Mouse (Mus musculus) kidney, postnatal 0 days (tissue): ENCODE measurements around the gene Sostdc1. TPM values are rescaled to one million over a fixed set of nuclear protein-coding genes. Genes with fewer than 3 reads are reported as not detected.

Experiments
- ATAC-seq: fragments of 200-750 bp; cut with Nextera tagmentation; replicated peaks from 2 replicates; pipeline ENCODE4 v1.8.0; 2017; ENCODE audit warnings: low read depth, moderate number of reproducible peaks, moderate TSS enrichment, moderate library complexity; ENCODE audit not compliant: low FRiP score
- DNase-seq: peaks from one replicate; pipeline ENCODE4 v3.0.0-alpha.2; 2016; ENCODE audit warnings: low spot score
- H3K27ac ChIP-seq: fragments of 300-500 bp; sonication (generic); 2 replicates; pipeline ENCODE4 v1.5.1; 2014; ENCODE audit warnings: mild to moderate bottlenecking
- H3K27me3 ChIP-seq: fragments of 300-500 bp; sonication (generic); 2 replicates; pipeline ENCODE4 v1.6.1; 2014; ENCODE audit warnings: low read length, mixed read lengths; ENCODE audit not compliant: insufficient read depth
- H3K36me3 ChIP-seq: fragments of 300-500 bp; sonication (generic); 2 replicates; pipeline ENCODE4 v1.6.1; 2014; ENCODE audit warnings: low read length, mixed read lengths; ENCODE audit not compliant: insufficient read depth
- H3K4me1 ChIP-seq: fragments of 300-500 bp; sonication (generic); replicated peaks from 2 replicates; pipeline ENCODE4 v1.6.1; 2014; ENCODE audit warnings: antibody characterized with exemption, low read length, mixed read lengths; ENCODE audit not compliant: insufficient read depth
- H3K4me2 ChIP-seq: fragments of 300-500 bp; sonication (generic); 2 replicates; pipeline ENCODE4 v1.6.1; 2014; ENCODE audit warnings: mild to moderate bottlenecking, low read length, moderate library complexity, mixed read lengths
- H3K4me3 ChIP-seq: fragments of 300-500 bp; sonication (generic); replicated peaks from 2 replicates; pipeline ENCODE4 v1.5.1; 2014; ENCODE audit warnings: low read depth, low read length
- H3K9ac ChIP-seq: fragments of 300-500 bp; sonication (generic); 2 replicates; pipeline ENCODE4 v1.6.1; 2014; ENCODE audit warnings: low read depth, low read length
- H3K9me3 ChIP-seq: fragments of 300-500 bp; sonication (generic); replicated peaks from 2 replicates; pipeline ENCODE4 v1.6.1; 2016; ENCODE audit warnings: low read length, inconsistent platforms, mixed read lengths
- CTCF ChIP-seq: IDR thresholded peaks from 2 replicates; pipeline ENCODE4 v1.5.1; 2016; ENCODE audit warnings: antibody characterized with exemption, low read depth, mild to moderate bottlenecking, moderate library complexity
- WGBS: fragments of 180-500 bp; shearing (Covaris S2); extraction: QIAGEN DNeasy Blood & Tissue Kit; methylation state at CpG from one replicate; pipeline ENCODE4 v1.1.7; 2014; 5-methylcytosine and 5-hydroxymethylcytosine counted together
- polyA plus RNA-seq: library from polyadenylated mRNA; unstranded; fragments of >200 nt; fragmentation: Nextera tagmentation; extraction: Ambion mirVana; gene quantifications from 2 replicates; pipeline ENCODE4 v1.2.1, GENCODE M21; 2015

Gene Sostdc1
- polyA plus RNA-seq, 1 experiment from 2014 or later: 377 TPM

DNA sequence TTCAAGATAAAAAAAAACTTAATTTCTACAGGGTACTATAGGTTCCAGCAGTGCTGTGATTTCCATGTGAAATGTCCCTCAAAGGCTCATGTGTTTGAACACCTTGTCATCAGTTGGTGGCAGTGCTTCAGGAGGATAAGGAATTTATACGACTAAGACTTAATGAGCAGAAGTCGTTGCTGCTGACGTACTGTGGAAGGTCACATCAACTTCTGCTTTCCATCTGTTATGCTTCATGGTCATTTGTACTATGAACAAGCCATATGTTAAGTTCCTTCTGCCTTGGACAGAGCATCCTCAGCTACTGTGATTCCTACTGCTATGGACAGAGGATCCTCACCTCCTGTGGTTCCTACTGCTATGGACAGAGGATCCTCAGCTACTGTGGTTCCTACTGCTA is 46.1 kb downstream of the Sostdc1 start:
- ATAC-seq (no peak), DNase-seq (no peak)
- no peak overlapping the region for H3K4me2 ChIP-seq
- TF ChIP-seq CTCF: no peak
- H3K36me3 ChIP-seq: no peaks in the 10 kb centered on the region
- no peak overlapping the region for H3K4me3 ChIP-seq
- WGBS: 87% methylated on average over 3 of the region's 3 CpGs
- H3K27me3 ChIP-seq: no peaks in the 10 kb centered on the region
- no peaks in the 10 kb centered on the region for H3K4me1 ChIP-seq
- no peaks in the 10 kb centered on the region for H3K9me3 ChIP-seq
- no peak overlapping the region for H3K27ac ChIP-seq
- H3K9ac ChIP-seq: no peak overlapping the region

DNA sequence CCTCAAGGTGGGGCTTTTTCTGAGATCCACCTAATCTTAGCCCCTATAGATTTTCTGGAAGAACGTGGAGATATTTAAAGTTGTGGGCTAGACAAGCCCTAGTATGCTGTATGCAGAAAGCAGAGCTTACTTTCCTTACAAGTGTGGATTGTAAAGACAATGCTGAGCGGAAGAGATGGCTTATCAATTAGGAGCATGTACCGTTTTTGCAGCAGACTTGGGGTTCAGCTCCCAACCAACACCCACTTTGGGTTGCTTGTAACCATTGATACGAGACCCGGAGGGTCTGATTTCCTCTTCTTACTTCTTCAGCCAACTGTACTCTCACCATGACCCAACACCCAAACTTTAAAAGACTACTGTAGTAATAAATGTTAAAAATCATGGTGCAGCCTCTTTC is 46.8 kb downstream of the Sostdc1 start:
- no peak for TF ChIP-seq CTCF
- Histone ChIP-seq H3K36me3 (no peaks in the 10 kb centered on the region), H3K9ac (no peak overlapping the region), H3K9me3 (no peaks in the 10 kb centered on the region), H3K27ac (no peak overlapping the region), H3K27me3 (no peaks in the 10 kb centered on the region), H3K4me3 (no peak overlapping the region), H3K4me1 (no peaks in the 10 kb centered on the region), H3K4me2 (no peak overlapping the region)
- no peak for DNase-seq
- 93% methylated on average over 5 of the region's 5 CpGs for WGBS
- no peak for ATAC-seq

DNA sequence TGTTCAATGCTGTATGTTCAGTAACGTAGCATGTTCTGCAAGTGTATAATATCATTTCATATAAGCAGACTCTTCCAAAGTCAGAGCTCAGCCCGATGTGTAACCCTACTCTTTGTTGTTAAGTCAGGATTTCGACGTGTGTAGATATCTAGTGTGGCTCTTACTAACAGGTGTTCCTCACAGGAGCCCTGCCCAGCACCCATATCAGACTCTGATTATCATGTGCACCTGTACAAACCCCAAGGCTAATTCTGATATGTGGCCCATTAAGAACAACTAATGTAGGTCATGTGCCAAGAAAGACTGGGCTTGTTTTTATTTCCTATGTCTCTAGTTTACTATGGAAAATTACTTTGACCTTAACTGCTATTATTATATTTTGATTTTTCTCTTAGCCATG is 50.1 kb downstream of the Sostdc1 start:
- Histone ChIP-seq H3K4me2 (no peak overlapping the region), H3K27ac (no peak overlapping the region), H3K36me3 (no peaks in the 10 kb centered on the region), H3K9me3 (no peaks in the 10 kb centered on the region), H3K9ac (no peak overlapping the region), H3K4me3 (no peak overlapping the region), H3K4me1 (no peaks in the 10 kb centered on the region), H3K27me3 (no peaks in the 10 kb centered on the region)
- WGBS: 88% methylated on average over 4 of the region's 4 CpGs
- ATAC-seq: no peak
- TF ChIP-seq CTCF: no peak
- no peak for DNase-seq

Other genes with a start within 250 kb of the Sostdc1 start
- 35.4 and 40.1 TPM in 2 replicates for gene Ankmy2, start 157.0 kb upstream of the Sostdc1 start, polyA plus RNA-seq
- 157 and 163 TPM in 2 replicates for gene Bzw2, start 156.1 kb upstream of the Sostdc1 start, polyA plus RNA-seq
- not detected in 2 replicates for gene Lrrc72, start 60.7 kb upstream of the Sostdc1 start, polyA plus RNA-seq
- 21.4 and 21.7 TPM in 2 replicates for gene Ispd, start 67.3 kb downstream of the Sostdc1 start, polyA plus RNA-seq
- 5.1 and 6.1 TPM in 2 replicates for gene D630036H23Rik, start 68.0 kb downstream of the Sostdc1 start, polyA plus RNA-seq